Mouse (Mus musculus) embryonic facial prominence, embryonic 10.5 days (tissue): Measurements from ENCODE around the gene Mipol1. TPM values are rescaled to one million over a fixed set of nuclear protein-coding genes. Genes with fewer than 3 reads are reported as not detected.

Experiments
- DNase-seq: peaks from one replicate; pipeline ENCODE4 v3.0.0-alpha.2; 2017; ENCODE audit warnings: low spot score
- H3K27ac ChIP-seq: fragments of 300-500 bp; sonication (generic); replicated peaks from 2 replicates; pipeline ENCODE4 v1.5.1; 2016; ENCODE audit warnings: mild to moderate bottlenecking
- H3K27me3 ChIP-seq: fragments of 300-500 bp; sonication (generic); replicated peaks from 2 replicates; pipeline ENCODE4 v1.6.1; 2016; ENCODE audit warnings: low read depth, mild to moderate bottlenecking; ENCODE audit not compliant: poor library complexity, severe bottlenecking
- H3K36me3 ChIP-seq: fragments of 300-500 bp; sonication (generic); replicated peaks from 2 replicates; pipeline ENCODE4 v1.6.1; 2016; ENCODE audit warnings: mild to moderate bottlenecking, moderate library complexity
- H3K4me1 ChIP-seq: fragments of 300-500 bp; sonication (generic); 2 replicates; pipeline ENCODE4 v1.6.1; 2016
- H3K4me3 ChIP-seq: fragments of 300-500 bp; sonication (generic); 2 replicates; pipeline ENCODE4 v1.5.1; 2016; ENCODE audit warnings: mild to moderate bottlenecking, moderate library complexity
- H3K9me3 ChIP-seq: fragments of 300-500 bp; sonication (generic); 2 replicates; pipeline ENCODE4 v1.6.1; 2016; ENCODE audit warnings: mild to moderate bottlenecking
- WGBS: fragments of 180-500 bp; shearing (Covaris S2); methylation state at CpG from one replicate; pipeline ENCODE4 v1.1.7; 2016; 5-methylcytosine and 5-hydroxymethylcytosine counted together
- polyA plus RNA-seq: library from polyadenylated mRNA; unstranded; fragments of >200 nt; fragmentation: Nextera tagmentation; extraction: Ambion mirVana; gene quantifications from 2 replicates; pipeline ENCODE4 v1.2.1, GENCODE M21; 2016

The Mipol1 gene
- polyA plus RNA-seq, 1 experiment from 2014 or later: 9.9 TPM

- H3K9me3 ChIP-seq: no peaks in the 10 kb centered on the region
- peaks cover 100% of the 10 kb centered on the region for H3K27me3 ChIP-seq
- DNase-seq: peak; percentile 62
- peaks cover 39% of the 10 kb centered on the region for H3K4me1 ChIP-seq
- no peaks in the 10 kb centered on the region for H3K36me3 ChIP-seq
- 2% methylated on average over 10 of the region's 10 CpGs for WGBS
- no peak overlapping the region for H3K27ac ChIP-seq
- peak overlapping the region; percentile 51; the same call in 1 of the 2 replicates for H3K4me3 ChIP-seq
These were observed 309.3 kb downstream of the Mipol1 start for GRCm38 (mm10) chr12:57539551-57539985.

- H3K9me3 ChIP-seq: no peaks in the 10 kb centered on the region
- no peaks in the 10 kb centered on the region for H3K36me3 ChIP-seq
- no peak overlapping the region for H3K4me3 ChIP-seq
- WGBS: 11% methylated on average over 6 of the region's 6 CpGs
- peaks cover 100% of the 10 kb centered on the region for H3K27me3 ChIP-seq
- peaks cover 40% of the 10 kb centered on the region for H3K4me1 ChIP-seq
- H3K27ac ChIP-seq: no peak overlapping the region
- no peak for DNase-seq
These were observed 310.9 kb downstream of the Mipol1 start for GRCm38 (mm10) chr12:57541118-57541517.

GRCm38 (mm10) chr12:57541931-57542745 is 311.9 kb downstream of the Mipol1 start:
- DNase-seq: peak; percentile 70
- peak overlapping the region; percentile 44 for H3K4me3 ChIP-seq
- peaks cover 50% of the 10 kb centered on the region for H3K4me1 ChIP-seq
- H3K27ac ChIP-seq: no peak overlapping the region
- H3K9me3 ChIP-seq: no peaks in the 10 kb centered on the region
- peaks cover 100% of the 10 kb centered on the region for H3K27me3 ChIP-seq
- H3K36me3 ChIP-seq: no peaks in the 10 kb centered on the region
- WGBS: 1% methylated on average over 46 of the region's 46 CpGs

- Histone ChIP-seq H3K4me3 (peak overlapping the region; percentile 44), H3K27me3 (peaks cover 100% of the 10 kb centered on the region), H3K27ac (no peak overlapping the region), H3K36me3 (no peaks in the 10 kb centered on the region), H3K4me1 (peaks cover 50% of the 10 kb centered on the region), H3K9me3 (no peaks in the 10 kb centered on the region)
- DNase-seq: peak; percentile 60
- 1% methylated on average over 63 of the region's 63 CpGs for WGBS
These were observed 312.8 kb downstream of the Mipol1 start for GRCm38 (mm10) chr12:57542746-57543626.

- peaks cover 43% of the 10 kb centered on the region for H3K4me1 ChIP-seq
- DNase-seq: peak; percentile 54
- H3K4me3 ChIP-seq: peak overlapping the region; percentile 44
- WGBS: 3% methylated on average over 10 of the region's 10 CpGs
- peaks cover 100% of the 10 kb centered on the region for H3K27me3 ChIP-seq
- no peak overlapping the region for H3K27ac ChIP-seq
- H3K36me3 ChIP-seq: no peaks in the 10 kb centered on the region
- no peaks in the 10 kb centered on the region for H3K9me3 ChIP-seq
These were observed 313.4 kb downstream of the Mipol1 start for GRCm38 (mm10) chr12:57543627-57543991.

GRCm38 (mm10) chr12:57544641-57545370 is 314.6 kb downstream of the Mipol1 start:
- Histone ChIP-seq H3K36me3 (no peaks in the 10 kb centered on the region), H3K4me3 (peak overlapping the region; percentile 63), H3K4me1 (peaks cover 43% of the 10 kb centered on the region), H3K9me3 (no peaks in the 10 kb centered on the region), H3K27me3 (peaks cover 100% of the 10 kb centered on the region), H3K27ac (peak overlapping the region; percentile 51; the same call in 1 of the 2 replicates)
- peak; percentile 78 for DNase-seq
- WGBS: 2% methylated on average over 31 of the region's 31 CpGs

GRCm38 (mm10) chr12:57545371-57546241 is 315.4 kb downstream of the Mipol1 start:
- Histone ChIP-seq H3K9me3 (no peaks in the 10 kb centered on the region), H3K4me3 (peak overlapping the region; percentile 63), H3K4me1 (peaks cover 48% of the 10 kb centered on the region), H3K36me3 (no peaks in the 10 kb centered on the region), H3K27me3 (peaks cover 100% of the 10 kb centered on the region), H3K27ac (peak overlapping the region; percentile 51; the same call in 1 of the 2 replicates)
- DNase-seq: peak; percentile 76
- under 1% methylated on average over 105 of the region's 106 CpGs for WGBS

Other genes starting within 250 kb of the Mipol1 start
- 2.7 and 2.9 TPM in 2 replicates for gene Slc25a21, start 33.0 kb upstream of the Mipol1 start, polyA plus RNA-seq
- 92.8 and 93.1 TPM in 2 replicates for gene Prps1l3, start within 50 bp of the Mipol1 start, polyA plus RNA-seq